Comparison of ENCODE assay signal across 21 mouse cellular contexts in the genomic region with DNA sequence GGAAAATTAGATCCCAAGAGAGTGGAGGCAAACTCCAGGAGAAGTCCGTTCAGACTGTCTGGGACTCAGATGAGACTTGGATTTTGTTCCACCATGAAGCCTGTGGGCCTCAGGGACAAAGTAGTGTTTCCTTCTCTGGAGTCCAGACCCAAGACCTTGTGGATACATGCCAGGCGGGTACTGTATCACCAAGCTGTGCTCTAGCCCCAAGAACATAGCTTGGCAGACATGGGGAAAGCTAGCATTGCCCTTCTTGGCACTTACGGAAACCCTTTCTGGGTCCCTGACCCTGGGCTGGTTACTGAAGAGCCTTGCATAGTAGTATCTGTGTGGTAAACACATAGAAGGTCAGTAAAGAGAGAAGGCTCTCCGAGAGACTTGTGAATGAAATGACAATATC. TPM values are rescaled to one million over a fixed set of nuclear protein-coding genes. Genes with fewer than 3 reads are reported as not detected.
"Had no signal": no experiment of that assay in that cellular context is flagged by ENCODE, and none has a peak within 500 bp of the region (broad histone marks: within the 10 kb centered on the region; RNA-seq: fewer than 3 reads in every experiment).

No protein-coding gene starts in this region.

- H3K9me3 ChIP-seq: limb, embryonic 12.5 days; liver, embryonic 13.5 days; lung, embryonic 15.5 days; midbrain, embryonic 12.5 days; neural tube, embryonic 12.5 days had no signal

- H3K4me2 ChIP-seq: limb, embryonic 12.5 days; liver, embryonic 13.5 days; lung, embryonic 15.5 days; midbrain, embryonic 12.5 days; neural tube, embryonic 12.5 days had no signal

- H3K4me3 ChIP-seq: limb, embryonic 12.5 days; liver, embryonic 13.5 days; lung, embryonic 15.5 days; midbrain, embryonic 12.5 days; myocyte; neural tube, embryonic 12.5 days had no signal

- H3K27me3 ChIP-seq: limb, embryonic 12.5 days; liver, embryonic 13.5 days; lung, embryonic 15.5 days; midbrain, embryonic 12.5 days; neural tube, embryonic 12.5 days had no signal

- H3K27ac ChIP-seq: kidney, postnatal 0 days; limb, embryonic 12.5 days; liver, embryonic 13.5 days; lung, embryonic 15.5 days; macrophage; midbrain, embryonic 12.5 days; neural tube, embryonic 12.5 days; stomach, postnatal 0 days had no signal

- H3K9ac ChIP-seq: liver, embryonic 13.5 days; liver, postnatal 0 days; lung, embryonic 15.5 days; midbrain, embryonic 12.5 days; neural tube, embryonic 12.5 days had no signal

- DNase-seq: kidney, adult 9 months; kidney, postnatal 36 days; layer of hippocampus, adult 9-11 months; liver; liver, embryonic 13.5 days; liver, postnatal 0 days; lung, postnatal 14 days; right cerebral cortex, postnatal 25 days; thymus, postnatal 14 days had no signal

- H3K4me1 ChIP-seq: limb, embryonic 12.5 days; liver, embryonic 13.5 days; lung, embryonic 15.5 days; midbrain, embryonic 12.5 days; neural tube, embryonic 12.5 days had no signal

- ATAC-seq: liver, postnatal 0 days had no signal

RNA-seq across cellular contexts. Expression of gene Hpd, which starts 23.1 kb away (rescaled TPM):
- total RNA-seq: layer of hippocampus, adult 18-20 months; left cerebral cortex, postnatal 36 days; megakaryocyte-erythroid progenitor cell, adult 5-6 weeks; neutrophil, adult 5-6 weeks had no signal
- polyA plus RNA-seq: limb, embryonic 12.5 days; lung, embryonic 15.5 days; macrophage; midbrain, embryonic 12.5 days; myocyte; neural tube, embryonic 12.5 days had no signal
